Mouse (Mus musculus) hindbrain, postnatal 0 days (tissue): ENCODE results near the gene Stk39. TPM values are rescaled to one million over a fixed set of nuclear protein-coding genes. Genes with fewer than 3 reads are reported as not detected.

Source experiments
- ATAC-seq: fragments of 200-750 bp; cut with Nextera tagmentation; 2 replicates; pipeline ENCODE4 v1.8.0; 2017; ENCODE audit warnings: mild to moderate bottlenecking, moderate TSS enrichment, moderate library complexity
- DNase-seq: peaks from one replicate; pipeline ENCODE4 v3.0.0-alpha.2; 2015; ENCODE audit warnings: low spot score
- H3K27ac ChIP-seq: fragments of 300-500 bp; sonication (generic); 2 replicates; pipeline ENCODE4 v1.5.1; 2014; ENCODE audit warnings: mild to moderate bottlenecking
- H3K27me3 ChIP-seq: fragments of 300-500 bp; sonication (generic); 2 replicates; pipeline ENCODE4 v1.6.1; 2014; ENCODE audit warnings: low read length, mixed read lengths; ENCODE audit not compliant: insufficient read depth
- H3K36me3 ChIP-seq: fragments of 300-500 bp; sonication (generic); 2 replicates; pipeline ENCODE4 v1.6.1; 2014; ENCODE audit warnings: low read length, mixed read lengths; ENCODE audit not compliant: insufficient read depth
- H3K4me1 ChIP-seq: fragments of 300-500 bp; sonication (generic); 2 replicates; pipeline ENCODE4 v1.6.1; 2014; ENCODE audit warnings: antibody characterized with exemption, low read length, mixed read lengths; ENCODE audit not compliant: insufficient read depth
- H3K4me2 ChIP-seq: fragments of 300-500 bp; sonication (generic); 2 replicates; pipeline ENCODE4 v1.6.1; 2014; ENCODE audit warnings: low read depth, mild to moderate bottlenecking, low read length, moderate library complexity, mixed read lengths
- H3K4me3 ChIP-seq: fragments of 300-500 bp; sonication (generic); 2 replicates; pipeline ENCODE4 v1.5.1; 2014; ENCODE audit warnings: low read length
- H3K9ac ChIP-seq: fragments of 300-500 bp; sonication (generic); replicated peaks from 2 replicates; pipeline ENCODE4 v1.6.1; 2014; ENCODE audit warnings: mild to moderate bottlenecking, low read length, moderate library complexity, mixed read lengths
- H3K9me3 ChIP-seq: fragments of 300-500 bp; sonication (generic); 2 replicates; pipeline ENCODE4 v1.6.1; 2016; ENCODE audit warnings: low read length, mixed read lengths
- CTCF ChIP-seq: IDR thresholded peaks from 2 replicates; pipeline ENCODE4 v1.5.1; 2016; ENCODE audit warnings: antibody characterized with exemption, control low read depth, low read depth
- WGBS: fragments of 180-500 bp; shearing (Covaris S2); extraction: QIAGEN DNeasy Blood & Tissue Kit; methylation state at CpG from one replicate; pipeline ENCODE4 v1.1.7; 2014; 5-methylcytosine and 5-hydroxymethylcytosine counted together
- polyA plus RNA-seq: library from polyadenylated mRNA; unstranded; fragments of >200 nt; fragmentation: Nextera tagmentation; extraction: Ambion mirVana; gene quantifications from 2 replicates; pipeline ENCODE4 v1.2.1, GENCODE M21; 2015
- total RNA-seq: library from RNA; depleted of rRNA; stranded (reverse); fragments of >200 nt; gene quantifications from 2 replicates; pipeline ENCODE4 v1.2.3, GENCODE M21; 2014

Stk39 gene
- total and polyA plus RNA-seq, 2 experiments from 2014 or later: 30.8 to 38.4 TPM

- Histone ChIP-seq H3K9ac (no peak overlapping the region), H3K4me3 (no peak overlapping the region), H3K27ac (no peak overlapping the region), H3K4me1 (no peaks in the 10 kb centered on the region), H3K9me3 (no peaks in the 10 kb centered on the region), H3K36me3 (no peaks in the 10 kb centered on the region), H3K27me3 (no peaks in the 10 kb centered on the region), H3K4me2 (no peak overlapping the region)
- 54% methylated on average over 5 of the region's 5 CpGs for WGBS
- no peak for TF ChIP-seq CTCF
- ATAC-seq: peak; percentile 67
- peak; percentile 39 for DNase-seq
Observed at GRCm38 (mm10) chr2:68222227-68222873, 249.7 kb downstream of the Stk39 start.

GRCm38 (mm10) chr2:68221226-68221625, 250.8 kb downstream of the Stk39 start:
- WGBS: 56% methylated on average over 4 of the region's 4 CpGs
- peak; percentile 35; the same call in 1 of the 2 replicates for TF ChIP-seq CTCF
- no peaks in the 10 kb centered on the region for H3K27me3 ChIP-seq
- no peaks in the 10 kb centered on the region for H3K4me1 ChIP-seq
- no peaks in the 10 kb centered on the region for H3K36me3 ChIP-seq
- H3K4me2 ChIP-seq: no peak overlapping the region
- DNase-seq (peak; percentile 37), ATAC-seq (no peak)
- no peak overlapping the region for H3K4me3 ChIP-seq
- H3K9me3 ChIP-seq: no peaks in the 10 kb centered on the region
- H3K27ac ChIP-seq: no peak overlapping the region
- H3K9ac ChIP-seq: no peak overlapping the region

- no peak for DNase-seq
- no peak overlapping the region for H3K27ac ChIP-seq
- H3K4me3 ChIP-seq: no peak overlapping the region
- no peaks in the 10 kb centered on the region for H3K9me3 ChIP-seq
- H3K27me3 ChIP-seq: no peaks in the 10 kb centered on the region
- 96% methylated on average over 4 of the region's 4 CpGs for WGBS
- no peak for ATAC-seq
- no peak overlapping the region for H3K4me2 ChIP-seq
- H3K9ac ChIP-seq: no peak overlapping the region
- H3K36me3 ChIP-seq: no peaks in the 10 kb centered on the region
- TF ChIP-seq CTCF: no peak
- H3K4me1 ChIP-seq: no peaks in the 10 kb centered on the region
Observed at GRCm38 (mm10) chr2:68219823-68220222, 252.2 kb downstream of the Stk39 start.

- no peak for TF ChIP-seq CTCF
- no peak overlapping the region for H3K4me2 ChIP-seq
- WGBS: 87% methylated on average over 11 of the region's 11 CpGs
- H3K4me1 ChIP-seq: no peaks in the 10 kb centered on the region; the same call in 1 of the 2 replicates
- H3K27ac ChIP-seq: no peak overlapping the region
- H3K9ac ChIP-seq: no peak overlapping the region
- no peaks in the 10 kb centered on the region for H3K27me3 ChIP-seq
- DNase-seq: no peak
- no peak for ATAC-seq
- no peaks in the 10 kb centered on the region for H3K36me3 ChIP-seq
- H3K4me3 ChIP-seq: no peak overlapping the region
- no peaks in the 10 kb centered on the region for H3K9me3 ChIP-seq
Observed at GRCm38 (mm10) chr2:68215176-68215575, 256.9 kb downstream of the Stk39 start.

- Histone ChIP-seq H3K9me3 (no peaks in the 10 kb centered on the region), H3K27me3 (no peaks in the 10 kb centered on the region), H3K4me1 (no peaks in the 10 kb centered on the region; the same call in 1 of the 2 replicates), H3K27ac (no peak overlapping the region; the same call in 1 of the 2 replicates), H3K4me2 (no peak overlapping the region), H3K4me3 (no peak overlapping the region), H3K9ac (no peak overlapping the region), H3K36me3 (no peaks in the 10 kb centered on the region)
- TF ChIP-seq CTCF: no peak
- DNase-seq (no peak), ATAC-seq (no peak)
- 64% methylated on average over 6 of the region's 6 CpGs for WGBS
Observed at GRCm38 (mm10) chr2:68214400-68214799, 257.7 kb downstream of the Stk39 start.

- no peak overlapping the region for H3K4me3 ChIP-seq
- no peaks in the 10 kb centered on the region; the same call in 1 of the 2 replicates for H3K4me1 ChIP-seq
- no peak overlapping the region for H3K9ac ChIP-seq
- no peaks in the 10 kb centered on the region for H3K36me3 ChIP-seq
- TF ChIP-seq CTCF: no peak
- H3K4me2 ChIP-seq: no peak overlapping the region
- no peak for ATAC-seq
- WGBS: 63% methylated on average over 7 of the region's 7 CpGs
- no peaks in the 10 kb centered on the region for H3K27me3 ChIP-seq
- no peaks in the 10 kb centered on the region for H3K9me3 ChIP-seq
- peak; percentile 25 for DNase-seq
- H3K27ac ChIP-seq: no peak overlapping the region
Observed at GRCm38 (mm10) chr2:68211443-68211842, 260.6 kb downstream of the Stk39 start.

GRCm38 (mm10) chr2:68196245-68196644, 275.8 kb downstream of the Stk39 start:
- no peak overlapping the region for H3K4me2 ChIP-seq
- no peaks in the 10 kb centered on the region for H3K27me3 ChIP-seq
- 55% methylated on average over 4 of the region's 4 CpGs for WGBS
- no peak for DNase-seq
- no peak for ATAC-seq
- H3K9ac ChIP-seq: no peak overlapping the region
- no peaks in the 10 kb centered on the region for H3K4me1 ChIP-seq
- H3K27ac ChIP-seq: no peak overlapping the region
- H3K36me3 ChIP-seq: no peaks in the 10 kb centered on the region
- H3K9me3 ChIP-seq: no peaks in the 10 kb centered on the region
- no peak overlapping the region for H3K4me3 ChIP-seq
- no peak for TF ChIP-seq CTCF
